Mouse (Mus musculus) thymus, adult 2 months (tissue): Measurements from ENCODE around the gene Gm20388. TPM values are rescaled to one million over a fixed set of nuclear protein-coding genes. Genes with fewer than 3 reads are reported as not detected.
A peak's percentile ranks its signal among the peaks of the same experiment; 100 is the strongest.

ENCODE experiments used
- DNase-seq: peaks from one replicate; pipeline ENCODE4 v3.0.0; 2021
- H3K27ac ChIP-seq: fragments of 200-500 bp; 2 replicates; pipeline ENCODE4 v1.5.1; 2012; ENCODE audit warnings: low read length, control low read depth; ENCODE audit not compliant: control insufficient read depth, insufficient read depth
- H3K27me3 ChIP-seq: fragments of 200-500 bp; 2 replicates; pipeline ENCODE4 v1.6.1; 2012; ENCODE audit warnings: mild to moderate bottlenecking, low read length, moderate library complexity, mixed read lengths; ENCODE audit not compliant: control insufficient read depth, insufficient read depth
- H3K36me3 ChIP-seq: fragments of 200-500 bp; 2 replicates; pipeline ENCODE4 v1.6.1; 2012; ENCODE audit warnings: mild to moderate bottlenecking, low read length, moderate library complexity; ENCODE audit not compliant: control insufficient read depth, insufficient read depth
- H3K4me1 ChIP-seq: fragments of 200-500 bp; replicated peaks from 2 replicates; pipeline ENCODE4 v1.6.1; 2012; ENCODE audit warnings: low read length; ENCODE audit not compliant: control insufficient read depth, insufficient read depth
- H3K4me3 ChIP-seq: fragments of 200-500 bp; 2 replicates; pipeline ENCODE4 v1.5.1; 2012; ENCODE audit warnings: mild to moderate bottlenecking, low read length, control low read depth, moderate library complexity; ENCODE audit not compliant: control insufficient read depth, insufficient read depth
- CTCF ChIP-seq: fragments of 200-500 bp; IDR thresholded peaks from 2 replicates; pipeline ENCODE4 v1.5.1; 2012; ENCODE audit warnings: mild to moderate bottlenecking, control low read depth, low read length, moderate library complexity, borderline replicate concordance; ENCODE audit not compliant: control insufficient read depth, poor library complexity, insufficient read depth; ENCODE audit errors: extremely low read depth
- POLR2A ChIP-seq: fragments of 200-500 bp; IDR thresholded peaks from 2 replicates; pipeline ENCODE4 v1.6.1; 2012; ENCODE audit warnings: mild to moderate bottlenecking, low read length, control low read depth, moderate library complexity; ENCODE audit not compliant: control insufficient read depth, poor library complexity, insufficient read depth; ENCODE audit errors: extremely low read depth
- WGBS: fragments of 180-500 bp; shearing (Covaris S2); methylation state at CpG from one replicate; pipeline ENCODE4 v1.1.7; 2018; 5-methylcytosine and 5-hydroxymethylcytosine counted together
- polyA plus RNA-seq: library from polyadenylated mRNA; depleted of rRNA; stranded (reverse); fragments of >200 nt; gene quantifications from 2 replicates; pipeline ENCODE4 v1.2.3, GENCODE M21; 2012

Gm20388 gene
- polyA plus RNA-seq, 1 experiment: 103 TPM

- no peak overlapping the region for H3K4me3 ChIP-seq
- no peak for DNase-seq
- no peaks in the 10 kb centered on the region for H3K36me3 ChIP-seq
- H3K27me3 ChIP-seq: no peaks in the 10 kb centered on the region
- no peaks in the 10 kb centered on the region for H3K4me1 ChIP-seq
- H3K27ac ChIP-seq: no peak overlapping the region
- TF ChIP-seq POLR2A (no peak), CTCF (no peak)
- 88% methylated on average over 5 of the region's 5 CpGs for WGBS
Observed at GRCm38 (mm10) chr8:120191633-120192032, 281.0 kb downstream of the Gm20388 start.

- no peaks in the 10 kb centered on the region for H3K36me3 ChIP-seq
- H3K27me3 ChIP-seq: no peaks in the 10 kb centered on the region
- 99% methylated on average over 5 of the region's 5 CpGs for WGBS
- H3K4me1 ChIP-seq: no peaks in the 10 kb centered on the region
- no peak for DNase-seq
- TF ChIP-seq POLR2A: no peak
- TF ChIP-seq CTCF: no peak
- H3K4me3 ChIP-seq: no peak overlapping the region
- no peak overlapping the region for H3K27ac ChIP-seq
Observed at GRCm38 (mm10) chr8:120192118-120192517, 281.5 kb downstream of the Gm20388 start.

- H3K27me3 ChIP-seq: no peaks in the 10 kb centered on the region
- H3K4me3 ChIP-seq: no peak overlapping the region
- no peak overlapping the region for H3K27ac ChIP-seq
- TF ChIP-seq CTCF: no peak
- no peak for TF ChIP-seq POLR2A
- DNase-seq: peak; percentile 18
- H3K36me3 ChIP-seq: no peaks in the 10 kb centered on the region
- H3K4me1 ChIP-seq: peaks cover 13% of the 10 kb centered on the region
- 56% methylated on average over 6 of the region's 6 CpGs for WGBS
Observed at GRCm38 (mm10) chr8:120201351-120201750, 290.7 kb downstream of the Gm20388 start.

GRCm38 (mm10) chr8:120202546-120202945 lies 291.9 kb downstream of the Gm20388 start:
- H3K27me3 ChIP-seq: no peaks in the 10 kb centered on the region
- WGBS: 81% methylated on average over 3 of the region's 3 CpGs
- no peak for DNase-seq
- H3K27ac ChIP-seq: no peak overlapping the region
- H3K36me3 ChIP-seq: no peaks in the 10 kb centered on the region
- H3K4me3 ChIP-seq: no peak overlapping the region
- peaks cover 13% of the 10 kb centered on the region for H3K4me1 ChIP-seq
- TF ChIP-seq CTCF (no peak), POLR2A (no peak)

- TF ChIP-seq POLR2A (no peak), CTCF (no peak)
- Histone ChIP-seq H3K27me3 (no peaks in the 10 kb centered on the region), H3K4me3 (no peak overlapping the region), H3K4me1 (peaks cover 13% of the 10 kb centered on the region), H3K27ac (no peak overlapping the region), H3K36me3 (no peaks in the 10 kb centered on the region)
- DNase-seq: no peak
- 92% methylated on average over 7 of the region's 7 CpGs for WGBS
Observed at GRCm38 (mm10) chr8:120204736-120205360, 294.2 kb downstream of the Gm20388 start.

GRCm38 (mm10) chr8:120205916-120206315 lies 295.3 kb downstream of the Gm20388 start:
- TF ChIP-seq CTCF (no peak), POLR2A (no peak)
- H3K27ac ChIP-seq: no peak overlapping the region
- peaks cover 13% of the 10 kb centered on the region for H3K4me1 ChIP-seq
- no peaks in the 10 kb centered on the region for H3K36me3 ChIP-seq
- no peaks in the 10 kb centered on the region for H3K27me3 ChIP-seq
- WGBS: 61% methylated on average over 9 of the region's 9 CpGs
- DNase-seq: no peak
- H3K4me3 ChIP-seq: no peak overlapping the region

- TF ChIP-seq CTCF: no peak
- no peak for TF ChIP-seq POLR2A
- H3K36me3 ChIP-seq: no peaks in the 10 kb centered on the region
- DNase-seq: no peak
- 91% methylated on average over 8 of the region's 8 CpGs for WGBS
- no peak overlapping the region for H3K27ac ChIP-seq
- peaks cover 7% of the 10 kb centered on the region for H3K4me1 ChIP-seq
- H3K4me3 ChIP-seq: no peak overlapping the region
- H3K27me3 ChIP-seq: no peaks in the 10 kb centered on the region
Observed at GRCm38 (mm10) chr8:120207364-120207763, 296.7 kb downstream of the Gm20388 start.
